Mouse (Mus musculus) limb, embryonic 15.5 days (tissue): ENCODE measurements around the gene Plekhg5. TPM values are rescaled to one million over a fixed set of nuclear protein-coding genes. Genes with fewer than 3 reads are reported as not detected.

Experiments used
- ATAC-seq: fragments of 200-750 bp; cut with Nextera tagmentation; 2 replicates; pipeline ENCODE4 v1.8.0; 2017; ENCODE audit warnings: low read depth, moderate TSS enrichment; ENCODE audit not compliant: insufficient number of reproducible peaks, low FRiP score, low TSS enrichment
- H3K27ac ChIP-seq: fragments of 300-500 bp; sonication (generic); 2 replicates; pipeline ENCODE4 v1.5.1; 2015; ENCODE audit warnings: moderate library complexity, mild to moderate bottlenecking, inconsistent platforms
- H3K27me3 ChIP-seq: fragments of 300-500 bp; sonication (generic); 2 replicates; pipeline ENCODE4 v1.6.1; 2015; ENCODE audit warnings: inconsistent platforms
- H3K36me3 ChIP-seq: fragments of 300-500 bp; sonication (generic); 2 replicates; pipeline ENCODE4 v1.6.1; 2015; ENCODE audit warnings: inconsistent platforms
- H3K4me1 ChIP-seq: fragments of 300-500 bp; sonication (generic); 2 replicates; pipeline ENCODE4 v1.6.1; 2015; ENCODE audit warnings: inconsistent platforms
- H3K4me2 ChIP-seq: fragments of 300-500 bp; sonication (generic); 2 replicates; pipeline ENCODE4 v1.6.1; 2015; ENCODE audit warnings: mild to moderate bottlenecking, inconsistent platforms
- H3K4me3 ChIP-seq: fragments of 300-500 bp; sonication (generic); 2 replicates; pipeline ENCODE4 v1.5.1; 2015; ENCODE audit warnings: mild to moderate bottlenecking, inconsistent platforms
- H3K9ac ChIP-seq: fragments of 300-500 bp; sonication (generic); 2 replicates; pipeline ENCODE4 v1.6.1; 2015; ENCODE audit warnings: inconsistent platforms
- H3K9me3 ChIP-seq: fragments of 300-500 bp; sonication (generic); 2 replicates; pipeline ENCODE4 v1.6.1; 2016; ENCODE audit warnings: inconsistent platforms
- WGBS: fragments of 180-500 bp; shearing (Covaris S2); methylation state at CpG from one replicate; pipeline ENCODE4 v1.1.7; 2015; 5-methylcytosine and 5-hydroxymethylcytosine counted together
- polyA plus RNA-seq: library from polyadenylated mRNA; unstranded; fragments of >200 nt; fragmentation: Nextera tagmentation; extraction: Ambion mirVana; gene quantifications from 2 replicates; pipeline ENCODE4 v1.2.1, GENCODE M21; 2015

Plekhg5 gene
- polyA plus RNA-seq, 1 experiment from 2014 or later = 18.5 TPM

DNA sequence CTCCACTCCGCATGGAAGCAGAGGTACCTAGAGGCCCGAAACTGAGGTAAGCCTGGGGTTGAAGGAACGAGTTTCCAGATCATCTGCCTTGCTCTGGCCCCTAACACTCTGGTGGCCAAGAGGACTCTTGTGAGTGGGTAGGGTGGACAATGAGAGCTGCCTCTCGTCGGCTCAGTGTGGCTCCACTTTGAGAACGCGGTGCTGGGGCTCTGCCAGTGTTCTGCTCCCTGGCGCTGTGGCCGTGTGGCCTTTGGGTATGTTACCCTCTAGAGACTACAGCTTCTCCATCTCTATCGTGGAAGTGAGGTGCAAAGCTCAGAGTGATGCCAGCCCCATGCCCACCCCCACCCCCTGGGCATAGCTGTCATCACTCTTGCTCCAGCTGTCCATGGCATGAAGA lies 357 bp downstream of the Plekhg5 start:
- Histone ChIP-seq H3K27me3 (no peaks in the 10 kb centered on the region), H3K9me3 (no peaks in the 10 kb centered on the region), H3K4me1 (peaks cover 37% of the 10 kb centered on the region), H3K36me3 (no peaks in the 10 kb centered on the region), H3K9ac (no peak overlapping the region), H3K4me2 (0 out of 2 replicates have a peak overlapping the region, but pooled peaks have one; percentile 14), H3K4me3 (no peak overlapping the region), H3K27ac (peak overlapping the region; percentile 67)
- no peak for ATAC-seq
- WGBS = 69% methylated on average over 10 of the region's 10 CpGs

DNA sequence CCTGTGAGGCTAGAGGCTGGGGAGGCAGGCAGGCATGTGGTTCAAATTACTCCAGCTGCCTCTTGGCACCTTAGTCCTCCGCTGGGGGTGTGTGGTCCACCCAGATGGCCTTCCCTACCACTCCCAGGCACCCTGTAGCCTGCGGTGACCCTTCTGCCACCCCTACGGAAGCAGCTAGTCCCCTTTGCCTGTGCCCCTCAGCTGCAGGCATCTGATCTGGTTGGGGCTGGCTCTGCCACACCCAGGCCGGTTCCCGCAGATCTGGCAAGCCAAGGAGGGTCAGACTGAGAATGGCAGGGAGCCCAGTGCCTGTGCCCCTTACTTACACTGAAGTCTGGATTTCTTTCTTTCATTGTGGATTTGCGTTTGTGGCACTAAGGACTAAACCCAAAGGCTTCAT lies 1.4 kb downstream of the Plekhg5 start:
- H3K4me3 ChIP-seq = no peak overlapping the region
- H3K36me3 ChIP-seq = no peaks in the 10 kb centered on the region
- H3K27ac ChIP-seq = no peak overlapping the region
- no peaks in the 10 kb centered on the region for H3K9me3 ChIP-seq
- 54% methylated on average over 6 of the region's 6 CpGs for WGBS
- no peak overlapping the region for H3K9ac ChIP-seq
- peaks cover 37% of the 10 kb centered on the region for H3K4me1 ChIP-seq
- no peak for ATAC-seq
- H3K27me3 ChIP-seq = no peaks in the 10 kb centered on the region
- no peak overlapping the region for H3K4me2 ChIP-seq

DNA sequence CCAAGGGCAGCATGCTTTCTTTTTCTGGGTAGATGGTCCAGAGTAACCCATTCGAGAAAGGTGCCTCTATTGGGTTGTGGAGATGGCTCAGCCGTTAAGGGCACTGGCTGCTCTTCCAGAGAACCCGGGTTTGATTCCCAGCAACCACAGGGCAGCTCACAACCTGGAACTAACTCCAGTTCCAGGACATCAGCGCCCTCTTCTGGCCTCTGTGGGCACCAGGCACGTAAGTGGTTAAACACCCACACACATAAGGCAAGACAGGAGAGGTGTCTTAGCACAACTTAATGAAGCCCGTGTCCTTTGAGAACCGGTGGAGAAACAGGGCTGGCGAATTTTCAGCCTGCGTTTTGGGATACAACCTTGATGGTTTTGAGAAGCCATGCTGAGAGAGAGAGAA lies 2.2 kb downstream of the Plekhg5 start:
- Histone ChIP-seq H3K27me3 (no peaks in the 10 kb centered on the region), H3K36me3 (no peaks in the 10 kb centered on the region), H3K27ac (no peak overlapping the region), H3K9me3 (no peaks in the 10 kb centered on the region), H3K4me1 (peaks cover 37% of the 10 kb centered on the region), H3K4me2 (no peak overlapping the region), H3K4me3 (no peak overlapping the region), H3K9ac (no peak overlapping the region)
- no peak for ATAC-seq
- 83% methylated on average over 9 of the region's 9 CpGs for WGBS

DNA sequence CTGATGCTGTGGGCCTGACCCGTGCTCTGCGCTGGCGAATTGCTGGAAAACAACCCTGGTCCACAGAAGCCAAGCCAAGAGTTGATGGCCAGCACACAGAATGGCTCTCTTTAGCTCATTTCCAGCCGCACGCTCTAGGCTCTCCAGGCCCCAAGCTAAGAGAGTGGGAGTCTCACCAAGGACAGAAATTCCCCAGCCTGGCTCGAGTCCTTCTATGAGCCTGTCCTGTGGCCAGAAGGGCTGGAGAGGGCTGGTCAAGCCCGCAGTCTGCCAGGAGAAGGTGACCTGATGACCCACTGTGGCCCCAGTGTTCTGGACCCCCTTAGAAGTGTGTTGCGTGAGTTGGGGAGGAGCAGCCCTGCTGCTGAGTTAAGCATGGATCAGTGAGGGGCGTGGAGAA lies 4.9 kb downstream of the Plekhg5 start:
- Histone ChIP-seq H3K4me3 (no peak overlapping the region), H3K9ac (no peak overlapping the region), H3K4me1 (peaks cover 17% of the 10 kb centered on the region), H3K36me3 (no peaks in the 10 kb centered on the region), H3K27me3 (no peaks in the 10 kb centered on the region), H3K9me3 (no peaks in the 10 kb centered on the region), H3K27ac (no peak overlapping the region), H3K4me2 (no peak overlapping the region)
- ATAC-seq = no peak
- WGBS = 89% methylated on average over 9 of the region's 9 CpGs

DNA sequence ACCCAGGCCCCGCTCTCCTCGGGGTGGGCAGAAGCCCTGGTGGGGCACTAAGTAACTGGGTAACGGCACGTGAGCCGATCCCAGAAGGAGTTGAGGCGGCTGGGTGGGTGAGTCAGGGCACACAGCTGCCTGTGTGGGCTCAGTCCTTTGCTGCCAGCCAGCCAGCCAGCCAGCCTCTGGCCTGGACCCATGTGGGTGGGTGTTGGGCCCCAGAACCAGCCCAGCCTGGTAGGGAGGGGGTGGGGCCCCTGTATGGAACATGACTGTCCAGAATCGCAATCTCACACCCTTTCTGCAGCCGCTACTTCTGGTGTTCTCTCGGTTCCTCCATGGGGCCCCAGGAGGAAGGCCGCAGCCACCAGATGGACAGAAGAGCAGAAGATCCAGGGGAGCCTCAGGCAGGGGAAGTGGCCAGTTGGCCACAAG lies 5.8 kb downstream of the Plekhg5 start:
- WGBS = 78% methylated on average over 10 of the region's 10 CpGs
- Histone ChIP-seq H3K27ac (no peak overlapping the region), H3K4me2 (no peak overlapping the region), H3K9me3 (no peaks in the 10 kb centered on the region), H3K36me3 (no peaks in the 10 kb centered on the region), H3K27me3 (no peaks in the 10 kb centered on the region), H3K4me1 (peaks cover 10% of the 10 kb centered on the region), H3K4me3 (no peak overlapping the region), H3K9ac (no peak overlapping the region)
- ATAC-seq = no peak

DNA sequence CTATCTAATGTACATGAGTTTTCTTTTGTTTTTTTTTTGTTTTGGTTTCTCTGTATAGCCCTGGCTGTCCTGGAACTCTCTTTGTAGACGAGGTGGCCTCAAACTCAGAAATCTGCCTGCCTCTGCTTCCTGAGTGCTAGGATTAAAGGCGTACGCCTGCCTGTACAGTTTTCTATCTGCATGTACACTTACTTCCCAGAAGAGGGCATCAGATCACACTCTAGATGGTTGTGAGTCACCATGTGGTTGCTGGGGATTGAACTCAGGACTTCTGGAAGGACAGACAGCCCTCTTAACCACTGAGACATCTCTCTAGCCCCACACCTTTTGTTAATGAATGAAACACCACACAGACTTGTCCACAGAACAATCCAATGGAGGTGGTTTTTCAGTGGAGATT lies 7.0 kb downstream of the Plekhg5 start:
- peaks cover 6% of the 10 kb centered on the region; the same call in 1 of the 2 replicates for H3K4me1 ChIP-seq
- no peaks in the 10 kb centered on the region for H3K27me3 ChIP-seq
- WGBS = 90% methylated on average over 3 of the region's 3 CpGs
- no peak for ATAC-seq
- no peak overlapping the region for H3K4me2 ChIP-seq
- no peaks in the 10 kb centered on the region for H3K9me3 ChIP-seq
- no peak overlapping the region for H3K27ac ChIP-seq
- no peaks in the 10 kb centered on the region for H3K36me3 ChIP-seq
- no peak overlapping the region for H3K4me3 ChIP-seq
- no peak overlapping the region for H3K9ac ChIP-seq

DNA sequence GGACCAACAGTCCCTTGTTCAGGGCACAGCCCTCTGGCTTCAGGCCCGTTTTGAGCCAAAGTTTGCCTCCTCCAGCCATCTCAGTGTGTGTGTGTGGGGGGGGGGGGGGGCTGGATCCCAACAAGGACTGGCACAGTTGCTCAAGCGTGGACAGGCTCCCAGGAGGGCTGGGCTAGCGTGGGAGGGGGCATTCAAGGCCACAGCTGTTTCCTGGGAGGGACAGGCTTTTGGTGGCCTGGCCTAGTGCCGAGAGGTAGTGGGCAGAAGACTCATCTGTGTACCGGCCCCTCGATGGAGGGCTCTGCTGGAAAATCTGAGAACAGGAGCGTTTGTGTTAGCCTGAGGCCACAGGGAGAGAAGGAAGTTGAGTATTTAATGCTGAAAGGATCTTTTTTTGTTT lies 7.6 kb downstream of the Plekhg5 start:
- Histone ChIP-seq H3K9me3 (no peaks in the 10 kb centered on the region), H3K4me3 (no peak overlapping the region), H3K27me3 (no peaks in the 10 kb centered on the region), H3K27ac (no peak overlapping the region), H3K9ac (no peak overlapping the region), H3K36me3 (no peaks in the 10 kb centered on the region), H3K4me2 (no peak overlapping the region), H3K4me1 (peaks cover 7% of the 10 kb centered on the region; the same call in 1 of the 2 replicates)
- 47% methylated on average over 7 of the region's 7 CpGs for WGBS
- ATAC-seq = no peak

DNA sequence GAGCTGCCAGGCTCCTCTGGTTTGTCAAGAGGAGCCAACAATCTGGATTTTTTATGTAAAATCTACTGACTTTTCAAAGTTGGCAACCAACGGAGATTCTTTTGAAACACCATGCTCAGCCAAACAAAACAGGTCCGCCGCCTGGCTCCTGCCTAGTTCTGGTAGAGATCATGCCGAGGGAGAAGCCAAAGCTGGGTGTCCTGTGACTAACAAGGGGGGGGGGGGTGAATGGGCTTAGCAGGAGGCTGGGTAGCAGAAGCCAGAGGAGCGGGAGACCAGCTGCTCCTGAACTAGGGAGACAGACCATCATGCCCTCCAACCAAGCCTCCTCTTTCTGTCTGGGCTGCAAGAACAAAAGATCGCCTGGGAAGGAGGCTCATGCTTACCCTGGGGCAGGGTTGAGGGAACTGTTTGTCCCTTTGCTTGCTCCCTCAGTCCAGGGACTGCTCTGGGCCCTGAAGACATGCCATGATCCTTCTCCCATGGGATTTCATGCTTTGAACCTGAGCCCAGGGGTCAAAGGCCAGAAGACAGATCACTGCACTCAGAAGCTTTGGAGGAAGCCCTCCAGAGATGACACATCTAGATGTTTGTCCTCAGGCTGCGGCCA lies 11.4 kb downstream of the Plekhg5 start:
- Histone ChIP-seq H3K27me3 (no peaks in the 10 kb centered on the region), H3K27ac (0 out of 2 replicates have a peak overlapping the region, but pooled peaks have one; percentile 2), H3K4me2 (no peak overlapping the region), H3K4me3 (no peak overlapping the region), H3K9ac (no peak overlapping the region), H3K9me3 (no peaks in the 10 kb centered on the region), H3K4me1 (peaks cover 27% of the 10 kb centered on the region), H3K36me3 (0 out of 2 replicates have a peak, but pooled peaks cover under 1% of the 10 kb centered on the region)
- WGBS = 58% methylated on average over 7 of the region's 7 CpGs
- no peak for ATAC-seq

DNA sequence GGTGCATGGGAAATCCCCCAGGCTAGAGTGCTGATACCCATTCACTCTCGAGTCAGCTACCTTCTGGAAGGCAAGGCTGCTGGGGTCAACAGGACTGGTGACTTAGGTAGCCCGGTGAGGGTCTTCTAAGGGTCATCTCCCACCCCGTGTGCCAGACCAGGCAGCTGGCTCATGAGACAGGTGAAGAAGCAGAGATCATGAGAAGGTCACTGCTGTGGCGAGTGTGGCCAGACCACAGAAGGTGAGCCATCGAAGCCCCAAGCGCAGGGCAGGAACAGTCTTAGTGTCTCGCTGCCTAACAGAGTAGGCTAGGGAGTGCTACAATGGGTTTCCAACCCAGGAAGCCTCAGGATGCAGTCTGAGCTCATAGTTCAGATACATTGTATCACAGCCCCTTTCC lies 12.3 kb downstream of the Plekhg5 start:
- Histone ChIP-seq H3K36me3 (peaks cover 7% of the 10 kb centered on the region; the same call in 1 of the 2 replicates), H3K27ac (no peak overlapping the region), H3K9ac (no peak overlapping the region), H3K4me3 (no peak overlapping the region), H3K9me3 (no peaks in the 10 kb centered on the region), H3K27me3 (no peaks in the 10 kb centered on the region), H3K4me1 (peaks cover 32% of the 10 kb centered on the region), H3K4me2 (no peak overlapping the region)
- ATAC-seq = no peak
- 84% methylated on average over 7 of the region's 7 CpGs for WGBS

DNA sequence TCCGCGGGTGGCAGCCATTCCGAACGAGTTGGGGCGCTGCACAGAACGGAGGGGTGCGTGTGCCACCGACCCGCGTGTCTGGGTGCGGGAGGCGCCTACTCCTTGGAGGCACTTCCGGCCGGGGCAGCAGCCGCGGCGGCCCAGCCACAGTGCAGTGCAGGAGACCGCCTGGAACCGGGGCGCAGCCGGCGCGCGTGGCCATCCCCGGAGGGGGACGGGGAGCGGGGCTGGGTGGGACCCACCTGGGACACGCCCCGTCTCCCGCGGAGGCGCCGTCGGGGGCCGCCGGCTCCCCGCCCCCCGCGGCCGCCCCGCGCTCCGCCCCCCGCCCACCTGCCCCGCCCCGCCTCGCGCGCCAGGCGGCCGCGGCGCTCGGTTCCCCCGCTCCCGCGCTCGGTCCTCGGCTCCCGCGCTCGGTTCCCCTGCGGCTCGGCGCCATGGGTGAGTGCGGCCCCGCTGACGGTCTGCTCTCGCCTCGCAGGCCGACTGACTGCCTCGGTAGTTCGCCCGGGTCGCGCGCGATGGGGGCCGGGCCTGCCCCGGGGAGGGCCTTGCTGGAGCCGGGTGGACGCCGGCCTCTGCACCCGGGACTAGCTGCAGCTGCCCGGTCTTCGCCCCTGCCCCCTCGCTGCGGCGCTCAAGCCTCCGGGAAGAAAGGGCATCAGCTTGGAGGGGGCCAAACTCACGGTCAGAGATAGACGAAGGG lies 14.4 kb downstream of the Plekhg5 start:
- peak; percentile 82 for ATAC-seq
- under 1% methylated on average over 58 of the region's 92 CpGs for WGBS
- Histone ChIP-seq H3K9me3 (no peaks in the 10 kb centered on the region), H3K4me1 (peaks cover 32% of the 10 kb centered on the region), H3K27me3 (no peaks in the 10 kb centered on the region), H3K9ac (peak overlapping the region; percentile 86), H3K27ac (peak overlapping the region; percentile 74), H3K36me3 (peaks cover 7% of the 10 kb centered on the region; the same call in 1 of the 2 replicates), H3K4me2 (peak overlapping the region; percentile 86), H3K4me3 (peak overlapping the region; percentile 79)

DNA sequence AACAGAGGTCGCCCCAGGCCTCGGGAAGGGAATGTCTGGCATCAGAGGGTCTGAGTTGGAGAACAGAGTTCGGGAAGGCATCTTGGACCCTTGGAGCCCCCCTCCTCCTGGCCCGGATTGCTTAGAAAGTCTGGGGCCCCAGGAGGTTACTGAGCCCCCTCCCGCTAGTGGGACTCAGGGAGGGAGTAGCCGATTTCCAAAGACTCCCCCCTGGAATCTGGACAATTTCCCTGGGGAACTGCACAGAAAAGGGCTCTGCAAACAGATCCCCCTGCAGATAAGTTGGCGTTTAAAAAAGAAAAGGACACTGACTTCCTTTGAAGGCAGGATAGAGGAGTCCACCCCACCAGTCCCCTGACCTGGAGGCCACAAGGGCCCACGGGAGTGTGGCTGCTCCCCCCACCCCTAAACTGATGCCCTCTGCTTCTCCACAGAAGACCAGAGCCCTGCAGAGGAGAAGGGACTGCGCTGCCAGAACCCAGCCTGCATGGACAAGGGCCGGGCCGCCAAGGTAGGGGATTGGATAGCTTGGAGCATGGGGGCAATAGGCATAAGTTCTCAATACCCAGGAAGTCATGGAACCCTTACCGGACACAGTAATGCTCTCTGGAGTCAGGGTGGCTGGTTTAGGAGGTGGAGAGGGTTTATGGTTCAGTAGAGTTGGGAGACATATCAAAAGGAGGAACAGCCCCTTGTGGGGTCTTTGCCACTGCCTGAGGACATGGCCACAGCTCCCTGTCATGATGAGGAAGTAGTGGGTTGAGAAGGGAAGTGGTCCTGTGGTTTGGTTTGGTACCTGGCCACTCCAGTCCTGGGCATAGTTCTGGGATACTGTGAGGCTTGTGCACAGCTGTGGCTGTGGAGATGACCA lies 15.1 kb downstream of the Plekhg5 start:
- WGBS = 3% methylated on average over 12 of the region's 12 CpGs
- Histone ChIP-seq H3K9ac (peak overlapping the region; percentile 86), H3K4me3 (peak overlapping the region; percentile 79), H3K27ac (peak overlapping the region; percentile 74), H3K4me2 (peak overlapping the region; percentile 86), H3K27me3 (no peaks in the 10 kb centered on the region), H3K9me3 (no peaks in the 10 kb centered on the region), H3K4me1 (peaks cover 36% of the 10 kb centered on the region), H3K36me3 (peaks cover 7% of the 10 kb centered on the region; the same call in 1 of the 2 replicates)
- ATAC-seq = no peak
